Mouse (Mus musculus): ENCODE data around the gene Srp68. TPM values are rescaled to one million over a fixed set of nuclear protein-coding genes. Genes with fewer than 3 reads are reported as not detected.

Srp68 gene
- polyA plus RNA-seq, 1 experiment from 2014 or later, result 53.0 TPM

DNA sequence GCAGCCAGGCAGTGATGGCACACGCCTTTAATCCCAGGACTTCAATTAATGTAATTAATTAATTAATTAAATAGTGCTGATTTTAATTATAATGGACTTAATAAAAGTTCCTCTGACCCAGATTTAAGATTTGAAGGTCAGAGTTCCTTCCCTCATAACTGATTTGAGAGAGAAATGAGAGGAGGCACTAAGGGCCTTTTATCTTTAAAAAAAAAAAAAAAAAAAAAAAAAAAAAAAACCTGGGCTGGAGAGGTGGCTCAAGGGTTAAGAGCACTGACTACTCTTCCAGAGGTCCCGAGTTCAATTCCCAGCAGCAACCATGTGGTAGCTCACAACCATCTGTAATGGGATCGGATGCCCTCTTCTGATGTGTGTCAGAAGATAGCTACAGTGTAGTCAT is 65.4 kb downstream of the Srp68 start:
- no peak for TF ChIP-seq EP300 (optimal IDR thresholded peaks at IDR 0.05)
- no peak for TF ChIP-seq CTCF (IDR thresholded peaks at IDR 0.05; ENCODE audit: low read depth)
- no peak overlapping the region for H3K4me3 ChIP-seq (ENCODE audit: low read depth, low read length)
- H3K4me2 ChIP-seq (replicated peaks; ENCODE audit: low read depth), result no peak overlapping the region
- peaks cover 4% of the 10 kb centered on the region for H3K36me3 ChIP-seq (ENCODE audit: control insufficient read depth, insufficient read depth, low read length)
- H3K9me3 ChIP-seq (ENCODE audit: control insufficient read depth, low read length), result no peaks in the 10 kb centered on the region
- DNase-seq (ENCODE audit: low spot score), result no peak
- ATAC-seq (ENCODE audit: low FRiP score, low TSS enrichment), result no peak
- no peaks in the 10 kb centered on the region for H3K4me1 ChIP-seq (replicated peaks; ENCODE audit: control insufficient read depth, insufficient read depth)
- H3K27ac ChIP-seq (replicated peaks), result no peak overlapping the region
- no peak overlapping the region for H3K9ac ChIP-seq (ENCODE audit: low read length)
- no peaks in the 10 kb centered on the region for H3K27me3 ChIP-seq (ENCODE audit: control insufficient read depth, insufficient read depth, low read length)
- 77% methylated on average over 3 of the region's 3 CpGs for whole genome bisulfite sequencing

DNA sequence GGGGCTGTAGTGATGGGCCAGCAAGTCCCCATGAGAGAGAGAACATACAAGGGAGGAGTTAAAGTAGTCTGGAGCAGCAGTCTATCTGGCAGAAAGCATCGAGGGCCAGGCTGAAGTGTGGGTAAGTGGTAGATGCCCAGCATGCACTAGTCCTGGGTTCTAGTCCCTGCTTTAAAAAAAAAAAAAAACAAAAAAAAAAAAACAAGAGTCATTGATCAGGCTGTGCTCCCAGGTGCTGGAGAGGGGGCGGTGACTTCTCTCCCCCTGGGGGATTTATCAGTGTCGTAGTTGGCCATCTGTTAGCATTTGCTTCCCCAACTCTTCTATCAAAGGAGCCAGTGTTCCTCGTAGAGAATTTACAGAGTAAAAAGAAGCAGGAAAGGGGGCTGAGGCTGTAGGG is 67.3 kb downstream of the Srp68 start:
- 75% methylated on average over 4 of the region's 4 CpGs for WGBS
- no peak overlapping the region for H3K9ac ChIP-seq (ENCODE audit: low read length)
- no peak overlapping the region for H3K4me3 ChIP-seq (ENCODE audit: low read depth, low read length)
- ATAC-seq (ENCODE audit: low FRiP score, low TSS enrichment) (no peak), DNase-seq (ENCODE audit: low spot score) (no peak)
- no peak overlapping the region for H3K4me2 ChIP-seq (replicated peaks; ENCODE audit: low read depth)
- H3K27ac ChIP-seq (replicated peaks), result no peak overlapping the region
- no peaks in the 10 kb centered on the region for H3K4me1 ChIP-seq (replicated peaks; ENCODE audit: control insufficient read depth, insufficient read depth)
- TF ChIP-seq CTCF (IDR thresholded peaks at IDR 0.05; ENCODE audit: low read depth) (no peak), EP300 (optimal IDR thresholded peaks at IDR 0.05) (no peak)
- no peaks in the 10 kb centered on the region for H3K27me3 ChIP-seq (ENCODE audit: control insufficient read depth, insufficient read depth, low read length)
- H3K9me3 ChIP-seq (ENCODE audit: control insufficient read depth, low read length), result no peaks in the 10 kb centered on the region
- peaks cover 4% of the 10 kb centered on the region for H3K36me3 ChIP-seq (ENCODE audit: control insufficient read depth, insufficient read depth, low read length)

- DNase-seq (ENCODE audit: low spot score) (no peak), ATAC-seq (ENCODE audit: low FRiP score, low TSS enrichment) (no peak)
- H3K9ac ChIP-seq (ENCODE audit: low read length), result no peak overlapping the region
- no peak overlapping the region for H3K27ac ChIP-seq (replicated peaks)
- H3K27me3 ChIP-seq (ENCODE audit: control insufficient read depth, insufficient read depth, low read length), result no peaks in the 10 kb centered on the region
- 85% methylated on average over 3 of the region's 3 CpGs for WGBS
- no peak overlapping the region for H3K4me3 ChIP-seq (ENCODE audit: low read depth, low read length)
- no peak overlapping the region for H3K4me2 ChIP-seq (replicated peaks; ENCODE audit: low read depth)
- no peak for TF ChIP-seq EP300 (optimal IDR thresholded peaks at IDR 0.05)
- no peaks in the 10 kb centered on the region for H3K9me3 ChIP-seq (ENCODE audit: control insufficient read depth, low read length)
- peaks cover 4% of the 10 kb centered on the region for H3K36me3 ChIP-seq (ENCODE audit: control insufficient read depth, insufficient read depth, low read length)
- H3K4me1 ChIP-seq (replicated peaks; ENCODE audit: control insufficient read depth, insufficient read depth), result no peaks in the 10 kb centered on the region
Observed at GRCm38 (mm10) chr11:116203150-116203549, 70.9 kb downstream of the Srp68 start.

GRCm38 (mm10) chr11:116201151-116201550 is 72.9 kb downstream of the Srp68 start:
- no peak overlapping the region for H3K4me2 ChIP-seq (replicated peaks; ENCODE audit: low read depth)
- H3K27me3 ChIP-seq (ENCODE audit: control insufficient read depth, insufficient read depth, low read length), result no peaks in the 10 kb centered on the region
- H3K4me3 ChIP-seq (ENCODE audit: low read depth, low read length), result no peak overlapping the region
- no peak for TF ChIP-seq CTCF (IDR thresholded peaks at IDR 0.05; ENCODE audit: low read depth)
- TF ChIP-seq EP300 (optimal IDR thresholded peaks at IDR 0.05), result no peak
- H3K4me1 ChIP-seq (replicated peaks; ENCODE audit: control insufficient read depth, insufficient read depth), result no peaks in the 10 kb centered on the region
- DNase-seq (ENCODE audit: low spot score) (no peak), ATAC-seq (ENCODE audit: low FRiP score, low TSS enrichment) (no peak)
- no peaks in the 10 kb centered on the region for H3K9me3 ChIP-seq (ENCODE audit: control insufficient read depth, low read length)
- WGBS, result 91% methylated on average over 2 of the region's 2 CpGs
- no peak overlapping the region for H3K27ac ChIP-seq (replicated peaks)
- H3K9ac ChIP-seq (ENCODE audit: low read length), result no peak overlapping the region
- H3K36me3 ChIP-seq (ENCODE audit: control insufficient read depth, insufficient read depth, low read length), result peaks cover 2% of the 10 kb centered on the region

- H3K4me1 ChIP-seq (replicated peaks; ENCODE audit: control insufficient read depth, insufficient read depth), result no peaks in the 10 kb centered on the region
- H3K27ac ChIP-seq (replicated peaks), result peak within 1 kb of the TSS; percentile 94
- no peaks in the 10 kb centered on the region for H3K27me3 ChIP-seq (ENCODE audit: control insufficient read depth, insufficient read depth, low read length)
- WGBS, result under 1% methylated on average over 62 of the region's 62 CpGs
- peaks cover 2% of the 10 kb centered on the region; the same call in 1 of the 2 replicates for H3K36me3 ChIP-seq (ENCODE audit: control insufficient read depth, insufficient read depth, low read length)
- TF ChIP-seq CTCF (IDR thresholded peaks at IDR 0.05; ENCODE audit: low read depth) (no peak), EP300 (optimal IDR thresholded peaks at IDR 0.05) (peak; percentile 92)
- no peaks in the 10 kb centered on the region for H3K9me3 ChIP-seq (ENCODE audit: control insufficient read depth, low read length)
- DNase-seq (ENCODE audit: low spot score) (peak; percentile 98), ATAC-seq (ENCODE audit: low FRiP score, low TSS enrichment) (peak; percentile 94)
- H3K4me2 ChIP-seq (replicated peaks; ENCODE audit: low read depth), result peak within 1 kb of the TSS; percentile 80
- H3K9ac ChIP-seq (ENCODE audit: low read length), result peak within 1 kb of the TSS; percentile 86
- peak within 1 kb of the TSS; percentile 74 for H3K4me3 ChIP-seq (ENCODE audit: low read depth, low read length)
Observed at GRCm38 (mm10) chr11:116198639-116199531, 75.1 kb downstream of the Srp68 start, which contains the start of the genes Ten1 and Acox1. Ten1 (plus strand) TSS chr11:116198855. Acox1 (minus strand) TSS chr11:116199045.

- 19% methylated on average over 13 of the region's 13 CpGs for WGBS
- Histone ChIP-seq H3K36me3 (ENCODE audit: control insufficient read depth, insufficient read depth, low read length) (peaks cover 2% of the 10 kb centered on the region; the same call in 1 of the 2 replicates), H3K27me3 (ENCODE audit: control insufficient read depth, insufficient read depth, low read length) (no peaks in the 10 kb centered on the region), H3K4me3 (ENCODE audit: low read depth, low read length) (peak overlapping the region; percentile 74), H3K4me1 (replicated peaks; ENCODE audit: control insufficient read depth, insufficient read depth) (no peaks in the 10 kb centered on the region), H3K9ac (ENCODE audit: low read length) (peak overlapping the region; percentile 86), H3K27ac (replicated peaks) (peak overlapping the region; percentile 94), H3K4me2 (replicated peaks; ENCODE audit: low read depth) (peak overlapping the region; percentile 80), H3K9me3 (ENCODE audit: control insufficient read depth, low read length) (no peaks in the 10 kb centered on the region)
- no peak for DNase-seq (ENCODE audit: low spot score)
- no peak for ATAC-seq (ENCODE audit: low FRiP score, low TSS enrichment)
- no peak for TF ChIP-seq CTCF (IDR thresholded peaks at IDR 0.05; ENCODE audit: low read depth)
- no peak for TF ChIP-seq EP300 (optimal IDR thresholded peaks at IDR 0.05)
Observed at GRCm38 (mm10) chr11:116198132-116198531, 75.9 kb downstream of the Srp68 start.

All from stomach, postnatal 0 days (tissue).